Mouse (Mus musculus) frontal cortex, adult 2 months (tissue): ENCODE results near the gene Tbc1d8. TPM values are rescaled to one million over a fixed set of nuclear protein-coding genes. Genes with fewer than 3 reads are reported as not detected.
A peak's percentile ranks its signal among the peaks of the same experiment; 100 is the strongest.

Experiments
- DNase-seq, 2 experiments: peaks; one replicate each; pipeline ENCODE4 v3.0.0; 2022; ENCODE audit warnings: low spot score in 1 of 2; ENCODE audit errors: extremely low spot score in 1 of 2
- polyA plus RNA-seq: library from polyadenylated mRNA; depleted of rRNA; stranded (reverse); fragments of >200 nt; gene quantifications from 2 replicates; pipeline ENCODE4 v1.2.3, GENCODE M21; 2012

The Tbc1d8 gene
- polyA plus RNA-seq, 1 experiment, result 20.7 TPM

GRCm38 (mm10) chr1:39399228-39399627, 79.3 kb downstream of the Tbc1d8 start:
- DNase-seq, result no peak

- no peak for DNase-seq
Measured at GRCm38 (mm10) chr1:39398284-39398683, 80.3 kb downstream of the Tbc1d8 start.

- no peak for DNase-seq
Measured at GRCm38 (mm10) chr1:39396347-39396746, 82.2 kb downstream of the Tbc1d8 start.

GRCm38 (mm10) chr1:39394650-39395049, 83.9 kb downstream of the Tbc1d8 start:
- no peak for DNase-seq

GRCm38 (mm10) chr1:39394096-39394495, 84.5 kb downstream of the Tbc1d8 start:
- DNase-seq, result no peak

- DNase-seq, result no peak
Measured at GRCm38 (mm10) chr1:39393217-39393867, 85.2 kb downstream of the Tbc1d8 start.

GRCm38 (mm10) chr1:39392189-39392588, 86.4 kb downstream of the Tbc1d8 start:
- peak; percentile 40 to 90 for DNase-seq

GRCm38 (mm10) chr1:39391652-39392051, 86.9 kb downstream of the Tbc1d8 start:
- DNase-seq, result no peak

GRCm38 (mm10) chr1:39389338-39389737, 89.2 kb downstream of the Tbc1d8 start:
- no peak for DNase-seq

GRCm38 (mm10) chr1:39388163-39388562, 90.4 kb downstream of the Tbc1d8 start:
- DNase-seq, result no peak

- DNase-seq, result no peak
Measured at GRCm38 (mm10) chr1:39387497-39387896, 91.1 kb downstream of the Tbc1d8 start.

- DNase-seq, result no peak
Measured at GRCm38 (mm10) chr1:39386456-39386855, 92.1 kb downstream of the Tbc1d8 start.

GRCm38 (mm10) chr1:39384914-39385313, 93.6 kb downstream of the Tbc1d8 start:
- no peak for DNase-seq

GRCm38 (mm10) chr1:39381017-39381416, 97.5 kb downstream of the Tbc1d8 start:
- DNase-seq, result no peak

GRCm38 (mm10) chr1:39379021-39379420, 99.5 kb downstream of the Tbc1d8 start:
- no peak for DNase-seq

GRCm38 (mm10) chr1:39378540-39378939, 100.0 kb downstream of the Tbc1d8 start:
- no peak for DNase-seq

- no peak for DNase-seq
Measured at GRCm38 (mm10) chr1:39376726-39377240, 101.8 kb downstream of the Tbc1d8 start.

- DNase-seq, result no peak
Measured at GRCm38 (mm10) chr1:39376121-39376520, 102.4 kb downstream of the Tbc1d8 start.

- DNase-seq, result no peak
Measured at GRCm38 (mm10) chr1:39374231-39374809, 104.2 kb downstream of the Tbc1d8 start.

- DNase-seq, result no peak
Measured at GRCm38 (mm10) chr1:39373378-39373777, 105.2 kb downstream of the Tbc1d8 start.

GRCm38 (mm10) chr1:39372220-39372843, 106.2 kb downstream of the Tbc1d8 start:
- DNase-seq, result no peak

- DNase-seq, result no peak
Measured at GRCm38 (mm10) chr1:39370431-39370830, 108.1 kb downstream of the Tbc1d8 start.
